In genomic region chr6:148248625-148249024, GRCm38 (mm10) we compare ENCODE assay signal across 9 mouse cellular contexts. TPM values are rescaled to one million over a fixed set of nuclear protein-coding genes. Genes with fewer than 3 reads are reported as not detected.
DNase-seq lines count a peak whose midpoint lies in the region; ATAC-seq and TF ChIP-seq lines count a peak whose summit lies in the region.
"Had no signal": no experiment of that assay in that cellular context is flagged by ENCODE, and none has a peak within 500 bp of the region (broad histone marks: within the 10 kb centered on the region; RNA-seq: fewer than 3 reads in every experiment).

No protein-coding gene starts in this region.

- no peaks in the 10 kb centered on the region for H3K9me3 ChIP-seq in forebrain, embryonic 12.5 days
- H3K9me3 ChIP-seq in forebrain, embryonic 10.5 days: no peaks in the 10 kb centered on the region
- no peaks in the 10 kb centered on the region for H3K9me3 ChIP-seq in neural tube, embryonic 11.5 days (ENCODE audit: control insufficient read depth, low read length)
- H3K9me3 ChIP-seq in liver, embryonic 14.5 days (ENCODE audit: control insufficient read depth, low read length): no peaks in the 10 kb centered on the region

- H3K36me3 ChIP-seq in forebrain, embryonic 12.5 days (replicated peaks): no peaks in the 10 kb centered on the region
- no peaks in the 10 kb centered on the region for H3K36me3 ChIP-seq in forebrain, embryonic 10.5 days (replicated peaks)
- H3K36me3 ChIP-seq in neural tube, embryonic 11.5 days (ENCODE audit: control insufficient read depth, insufficient read depth, low read length): no peaks in the 10 kb centered on the region
- H3K36me3 ChIP-seq in liver, embryonic 14.5 days (replicated peaks; ENCODE audit: control insufficient read depth, insufficient read depth, low read depth): no peaks in the 10 kb centered on the region
- H3K36me3 ChIP-seq in splenic B cell, adult 2 months (ENCODE audit: control insufficient read depth, insufficient read depth, low read length, poor library complexity, severe bottlenecking): no peaks in the 10 kb centered on the region

- no peak for TF ChIP-seq EP300 in liver, embryonic 14.5 days (IDR thresholded peaks at IDR 0.05; ENCODE audit: low read depth)

- no peak overlapping the region for H3K4me3 ChIP-seq in forebrain, embryonic 12.5 days (replicated peaks)
- no peak overlapping the region for H3K4me3 ChIP-seq in forebrain, embryonic 10.5 days
- H3K4me3 ChIP-seq in neural tube, embryonic 11.5 days (ENCODE audit: low read depth, low read length): no peak overlapping the region
- H3K4me3 ChIP-seq in liver, embryonic 14.5 days (ENCODE audit: insufficient read depth in 1 of 2, low read depth in 2 of 2, low read length in 2 of 2): no peak overlapping the region
- H3K4me3 ChIP-seq: myocyte had no signal

- 0 out of 2 replicates have a peak, but pooled peaks have one; percentile 17 for ATAC-seq in forebrain, embryonic 12.5 days (ENCODE audit: low FRiP score)
- ATAC-seq in neural tube, embryonic 11.5 days (ENCODE audit: insufficient read depth, low FRiP score, low TSS enrichment): 0 out of 2 replicates have a peak, but pooled peaks have one; percentile 39
- peak; percentile 45; the same call in 1 of the 2 replicates for ATAC-seq in granulocyte monocyte progenitor cell, adult 5-6 weeks (replicated peaks; ENCODE audit: poor library complexity, severe bottlenecking)
- ATAC-seq in liver, embryonic 14.5 days (ENCODE audit: insufficient read depth): no peak

- no peak overlapping the region for H3K27ac ChIP-seq in forebrain, embryonic 12.5 days
- H3K27ac ChIP-seq in forebrain, embryonic 10.5 days: no peak overlapping the region
- no peak overlapping the region for H3K27ac ChIP-seq in neural tube, embryonic 11.5 days (ENCODE audit: low read depth, low read length)
- no peak overlapping the region for H3K27ac ChIP-seq in liver, embryonic 14.5 days

- H3K27me3 ChIP-seq in forebrain, embryonic 12.5 days: no peaks in the 10 kb centered on the region
- no peaks in the 10 kb centered on the region for H3K27me3 ChIP-seq in forebrain, embryonic 10.5 days (ENCODE audit: poor library complexity, severe bottlenecking)
- no peaks in the 10 kb centered on the region for H3K27me3 ChIP-seq in neural tube, embryonic 11.5 days (ENCODE audit: control insufficient read depth, insufficient read depth, low read length)
- no peaks in the 10 kb centered on the region for H3K27me3 ChIP-seq in liver, embryonic 14.5 days (ENCODE audit: control insufficient read depth, insufficient read depth, low read length)
- H3K27me3 ChIP-seq in splenic B cell, adult 2 months (ENCODE audit: control insufficient read depth, insufficient read depth, low read length, poor library complexity, severe bottlenecking): no peaks in the 10 kb centered on the region

- no peak overlapping the region for H3K9ac ChIP-seq in forebrain, embryonic 12.5 days
- no peak overlapping the region for H3K9ac ChIP-seq in neural tube, embryonic 11.5 days (ENCODE audit: low read length)
- no peak overlapping the region for H3K9ac ChIP-seq in liver, embryonic 14.5 days (replicated peaks)

- no peak overlapping the region for H3K4me2 ChIP-seq in forebrain, embryonic 12.5 days
- H3K4me2 ChIP-seq in neural tube, embryonic 11.5 days (ENCODE audit: low read depth): no peak overlapping the region
- no peak overlapping the region for H3K4me2 ChIP-seq in liver, embryonic 14.5 days (ENCODE audit: low read depth)

- H3K4me1 ChIP-seq in forebrain, embryonic 12.5 days: no peaks in the 10 kb centered on the region; the same call in 1 of the 2 replicates
- peaks cover 18% of the 10 kb centered on the region for H3K4me1 ChIP-seq in forebrain, embryonic 10.5 days
- H3K4me1 ChIP-seq in neural tube, embryonic 11.5 days (ENCODE audit: control insufficient read depth, insufficient read depth, low read length): no peaks in the 10 kb centered on the region
- H3K4me1 ChIP-seq in liver, embryonic 14.5 days (replicated peaks; ENCODE audit: control insufficient read depth in 2 of 2, insufficient read depth in 2 of 2, low read length in 1 of 2): no peaks in the 10 kb centered on the region; a peak in 2 of 4 replicates

- no peak for DNase-seq in forebrain, embryonic 10.5 days (ENCODE audit: extremely low spot score, low spot score)
- peak; percentile 37 for DNase-seq in neural tube, embryonic 11.5 days (ENCODE audit: low spot score)
- no peak for DNase-seq in neural tube, embryonic 10.5 days (ENCODE audit: extremely low spot score, low spot score)
- DNase-seq in adrenal gland, postnatal 14 days: peak; percentile 68
- DNase-seq in liver, embryonic 14.5 days (ENCODE audit: low read depth in 3 of 3, low spot score in 3 of 3): peak in 2 of 3 experiments; percentile 15 to 20
- peak; percentile 69 for DNase-seq in splenic B cell, adult 2 months (ENCODE audit: low read depth, low spot score)

- TF ChIP-seq CTCF in liver, embryonic 14.5 days (IDR thresholded peaks at IDR 0.05; ENCODE audit: low read depth): peak; percentile 37; the same call in 1 of the 2 replicates

- whole genome bisulfite sequencing in forebrain, embryonic 12.5 days: 57% methylated on average over 2 of the region's 2 CpGs
- WGBS in forebrain, embryonic 10.5 days: 71% methylated on average over 2 of the region's 2 CpGs
- WGBS in neural tube, embryonic 11.5 days: 66% methylated on average over 2 of the region's 2 CpGs
- WGBS in liver, embryonic 14.5 days (ENCODE audit: insufficient replicate concordance): 39% methylated on average over 2 of the region's 2 CpGs

RNA-seq across cellular contexts. Expression of gene Ergic2, which starts 36.5 kb away (rescaled TPM):
- 205 and 215 TPM in 2 replicates for polyA plus RNA-seq in forebrain, embryonic 12.5 days (2016; fragmentation: Nextera tagmentation; extraction: Ambion mirVana)
- polyA plus RNA-seq in forebrain, embryonic 10.5 days (2016; fragmentation: Nextera tagmentation; extraction: Ambion mirVana): 194 and 207 TPM in 2 replicates
- polyA plus RNA-seq in neural tube, embryonic 11.5 days (2014; fragmentation: Nextera tagmentation; extraction: Ambion mirVana): 202 and 210 TPM in 2 replicates
- total RNA-seq in adrenal gland, postnatal 14 days (2021): 76.8 and 81.0 TPM in 2 replicates
- 71.8 and 75.6 TPM in 2 replicates for total RNA-seq in granulocyte monocyte progenitor cell, adult 5-6 weeks (2014; fragmentation: Nextera tagmentation)
- total RNA-seq in granulocyte monocyte progenitor cell, adult 5-6 weeks (2017): 128 and 133 TPM in 2 replicates
- 24.8 and 36.1 TPM in 2 replicates for polyA plus RNA-seq in liver, embryonic 14.5 days (2012; rRNA removed)
- polyA plus RNA-seq in liver, embryonic 14.5 days (2014; fragmentation: Nextera tagmentation; extraction: Ambion mirVana): 96.0 and 104 TPM in 2 replicates

Comparison
In these comparisons a context has a peak if more than half of its experiments do, and no peak if none do; other contexts are left out.
1. DNase-seq: peak in neural tube, embryonic 11.5 days (single experiment), adrenal gland, postnatal 14 days (single experiment), liver, embryonic 14.5 days (2 of 3) and splenic B cell, adult 2 months (single experiment); none in forebrain, embryonic 10.5 days (single experiment) and neural tube, embryonic 10.5 days (single experiment).